Mouse (Mus musculus) kidney, postnatal 36 days (tissue): ENCODE measurements around the gene Il27.

Source experiments
- DNase-seq, 2 experiments: peaks; one replicate each; pipeline ENCODE4 v3.0.0; 2021 to 2022; ENCODE audit warnings: mixed read lengths in 2 of 2

Gene Il27

GRCm38 (mm10) chr7:126606611-126607010 lies 11.9 kb upstream of the Il27 start:
- DNase-seq = no peak

- no peak for DNase-seq
Measured at GRCm38 (mm10) chr7:126602650-126603049, 7.9 kb upstream of the Il27 start.

DNA sequence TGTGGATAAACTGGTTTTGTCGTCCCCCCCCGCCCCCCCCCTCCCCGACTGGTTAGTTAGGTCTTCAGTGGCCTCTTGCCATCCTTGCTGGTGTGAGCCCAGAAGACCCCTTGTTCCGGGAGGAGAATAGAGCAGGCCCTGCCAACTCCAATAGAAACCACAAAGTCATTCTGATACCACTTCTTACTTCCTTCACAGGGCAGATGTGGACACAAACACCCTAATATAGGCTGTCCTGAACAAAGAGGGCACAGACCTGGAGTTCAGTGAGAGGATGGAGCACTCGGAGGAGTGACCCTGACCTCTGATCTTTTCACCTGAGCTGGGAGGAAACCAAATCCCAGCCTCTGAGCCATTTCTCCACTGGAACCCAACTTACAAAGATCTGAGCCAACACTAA lies 7.2 kb upstream of the Il27 start:
- DNase-seq = no peak

DNA sequence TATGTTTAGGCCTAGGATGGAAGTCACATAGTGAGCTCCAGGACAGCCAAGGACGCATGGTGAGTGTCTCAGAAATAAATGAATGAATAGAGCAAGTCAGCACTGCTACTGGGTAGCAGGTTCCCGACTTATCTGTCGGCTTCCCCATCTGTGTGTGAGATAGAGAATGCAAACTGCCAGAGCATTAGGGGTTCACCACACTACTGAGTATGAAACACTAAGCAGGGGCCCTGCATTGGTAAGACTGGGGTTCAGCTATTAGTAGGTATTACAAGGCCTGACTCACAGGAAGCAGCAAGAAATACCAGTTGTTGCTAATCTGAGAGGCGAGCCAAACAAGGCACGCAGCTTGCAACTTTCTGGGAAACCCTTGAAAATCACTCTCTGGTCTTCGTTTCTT lies 4.2 kb upstream of the Il27 start:
- DNase-seq = no peak

DNA sequence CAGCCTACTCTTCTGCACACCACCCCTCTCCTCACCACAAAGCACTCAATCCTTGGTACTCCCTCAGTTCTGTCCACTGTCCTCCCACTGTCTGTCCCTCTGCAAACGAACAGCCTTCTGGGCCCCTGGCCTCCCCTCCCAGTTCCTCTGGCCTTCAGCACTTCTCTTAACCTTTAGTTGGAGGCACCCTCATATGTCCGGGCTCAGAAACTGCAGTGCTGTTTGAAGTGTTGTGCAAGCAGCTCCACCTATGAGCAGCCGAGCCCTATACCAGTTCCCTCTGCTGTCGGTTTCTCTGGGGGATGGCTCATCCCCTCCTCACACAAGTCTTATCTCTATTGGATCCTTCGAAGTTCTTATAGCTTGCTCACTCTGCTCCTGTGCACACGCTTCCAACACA lies 1.7 kb upstream of the Il27 start:
- DNase-seq = no peak

DNA sequence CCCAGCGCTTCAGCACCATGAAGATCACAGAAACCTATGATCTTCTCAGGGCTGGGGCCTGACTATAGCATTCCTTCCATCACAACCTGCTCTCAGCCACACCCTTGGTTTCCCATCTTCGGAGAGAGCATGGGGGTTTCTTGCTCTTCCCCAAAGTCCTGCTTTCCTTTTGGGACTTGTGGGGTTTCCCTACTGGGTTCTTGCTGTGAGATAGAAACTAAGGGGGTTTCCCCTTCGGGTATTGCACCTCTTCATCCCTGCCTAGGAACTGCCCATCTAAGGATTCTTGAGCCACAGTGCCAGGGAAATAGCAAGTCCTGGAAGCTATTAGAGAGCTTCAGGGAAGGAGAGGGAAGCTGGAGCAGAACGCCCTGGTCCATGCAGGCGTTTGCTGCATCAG lies 1.1 kb upstream of the Il27 start:
- no peak for DNase-seq

DNA sequence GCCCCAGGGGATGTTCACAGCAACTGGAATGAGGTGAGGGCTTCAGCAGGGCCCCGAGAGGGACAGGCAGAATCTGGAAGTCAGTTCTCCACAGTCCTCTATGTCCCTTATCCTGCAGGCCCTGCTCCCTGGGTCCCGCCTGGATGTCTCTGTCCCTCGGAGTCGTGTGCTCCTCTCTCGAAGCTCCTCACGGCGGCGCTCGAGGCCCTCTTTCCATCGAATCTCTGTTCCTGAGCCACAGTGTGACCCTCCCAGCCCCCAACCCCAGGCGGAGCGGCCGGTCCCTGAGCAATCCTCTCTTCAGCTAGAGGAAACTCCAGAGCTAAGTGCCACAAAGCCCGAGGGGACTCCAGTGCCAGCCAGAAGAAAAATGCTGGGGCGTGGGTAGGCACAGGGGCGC lies 7.0 kb downstream of the Il27 start:
- peak in 1 of 2 experiments; percentile 68 for DNase-seq

GRCm38 (mm10) chr7:126586839-126587238 lies 7.9 kb downstream of the Il27 start:
- peak; percentile 81 for DNase-seq

- no peak for DNase-seq
Measured at GRCm38 (mm10) chr7:126585717-126586116, 9.0 kb downstream of the Il27 start, which contains the start of gene Cln3. Gene Cln3, minus strand, starts transcription at chr7:126585817.

- DNase-seq = no peak
Measured at GRCm38 (mm10) chr7:126584506-126584977, 10.2 kb downstream of the Il27 start, which contains the start of gene Apobr. Gene Apobr, plus strand, starts transcription at chr7:126584942.

GRCm38 (mm10) chr7:126583761-126584160 lies 11.0 kb downstream of the Il27 start:
- DNase-seq = no peak

DNA sequence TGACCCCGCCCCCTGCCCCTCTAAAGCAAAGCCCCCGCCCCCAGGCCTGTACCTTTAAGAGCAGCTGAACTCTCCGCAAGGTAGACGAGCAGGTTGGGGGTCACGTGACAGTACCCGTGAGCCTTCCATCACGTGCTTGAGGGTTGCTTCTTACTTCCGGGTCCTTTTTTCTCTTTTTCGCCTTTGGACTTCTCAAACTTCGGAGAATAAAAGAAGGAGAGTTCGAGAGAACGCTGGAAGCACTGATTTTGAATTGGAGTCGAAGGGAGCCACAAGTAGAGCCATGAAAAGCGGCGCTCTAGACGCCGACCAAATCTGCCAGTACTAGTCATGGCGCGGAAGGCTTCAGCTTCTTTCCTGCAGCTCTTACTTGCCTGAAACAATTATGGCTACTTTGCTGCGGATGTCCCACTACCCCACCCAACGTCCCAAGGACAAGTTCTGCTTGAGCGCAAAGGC lies 11.5 kb downstream of the Il27 start:
- peak; percentile 94 to 96 for DNase-seq

DNA sequence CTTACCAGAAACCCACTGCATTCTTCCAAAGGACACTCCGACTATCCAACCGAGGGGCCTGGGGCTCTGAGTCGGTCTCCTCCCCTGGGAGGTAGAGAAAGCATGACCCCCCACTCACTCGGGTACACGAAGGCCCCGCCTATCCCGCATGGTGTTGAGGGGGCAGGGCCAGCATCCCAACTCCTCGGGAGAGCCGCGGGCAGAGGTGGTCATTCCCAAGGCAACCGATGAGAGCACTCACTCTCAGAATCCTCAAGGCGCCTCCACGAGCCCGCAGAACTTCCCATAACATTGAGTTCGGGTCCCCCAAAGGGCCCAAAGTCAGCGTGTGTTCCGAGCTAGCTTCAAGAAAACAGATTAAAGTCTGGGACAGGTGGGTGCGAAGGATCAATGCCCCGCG lies 12.0 kb downstream of the Il27 start:
- DNase-seq = peak; percentile 44 to 59

DNA sequence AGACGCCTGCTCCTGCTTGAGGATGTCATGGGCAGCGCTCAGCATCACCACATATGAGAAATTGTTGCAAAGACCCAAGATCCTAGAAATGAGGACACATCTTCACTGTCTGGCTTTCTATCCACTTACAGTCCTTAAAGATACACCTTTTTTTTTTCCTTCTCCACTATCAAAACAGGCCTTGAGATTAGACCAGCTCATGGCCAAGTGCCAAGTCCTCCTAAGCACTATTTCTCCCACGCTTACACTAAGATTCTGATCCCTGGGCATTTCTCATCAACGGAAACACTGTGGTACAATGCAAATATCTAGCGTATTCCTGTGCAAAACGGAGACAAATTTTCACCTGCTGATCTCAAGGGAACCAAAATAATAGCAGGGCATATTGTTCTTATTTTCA lies 13.1 kb downstream of the Il27 start:
- DNase-seq = no peak

- peak; percentile 74 to 88 for DNase-seq
Measured at GRCm38 (mm10) chr7:126579172-126579571, 15.6 kb downstream of the Il27 start.

- DNase-seq = peak; percentile 64 to 84
Measured at GRCm38 (mm10) chr7:126576946-126577345, 17.8 kb downstream of the Il27 start.

- DNase-seq = peak; percentile 90 to 94
Measured at GRCm38 (mm10) chr7:126566094-126566765, 28.5 kb downstream of the Il27 start, which contains the start of gene Eif3c. Gene Eif3c, minus strand, starts transcription at chr7:126566411.

- peak; percentile 33 to 43 for DNase-seq
Measured at GRCm38 (mm10) chr7:126565693-126566092, 29.0 kb downstream of the Il27 start.

DNA sequence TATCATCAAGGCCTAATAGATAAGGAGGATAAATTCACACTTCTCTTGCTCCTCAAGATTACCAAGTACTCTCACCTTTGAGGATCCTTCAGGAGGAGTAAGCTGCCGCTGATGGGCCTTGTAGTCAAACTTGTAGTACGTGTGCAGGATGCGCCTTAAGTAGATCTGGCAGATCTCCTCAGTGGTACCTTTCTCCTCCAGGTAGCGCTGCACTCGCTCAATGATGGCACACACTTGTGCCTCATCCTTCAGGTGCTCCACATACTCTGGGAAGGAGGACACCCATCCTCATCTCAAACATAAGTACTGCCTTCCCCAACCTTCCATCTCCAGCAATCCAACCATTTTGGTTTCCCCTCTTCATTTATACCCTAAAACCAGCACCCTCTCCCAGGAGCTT lies 38.1 kb downstream of the Il27 start:
- no peak for DNase-seq

GRCm38 (mm10) chr7:126554796-126555195 lies 39.9 kb downstream of the Il27 start:
- DNase-seq = peak; percentile 17 to 34

GRCm38 (mm10) chr7:126545631-126546030 lies 49.1 kb downstream of the Il27 start:
- no peak for DNase-seq

DNA sequence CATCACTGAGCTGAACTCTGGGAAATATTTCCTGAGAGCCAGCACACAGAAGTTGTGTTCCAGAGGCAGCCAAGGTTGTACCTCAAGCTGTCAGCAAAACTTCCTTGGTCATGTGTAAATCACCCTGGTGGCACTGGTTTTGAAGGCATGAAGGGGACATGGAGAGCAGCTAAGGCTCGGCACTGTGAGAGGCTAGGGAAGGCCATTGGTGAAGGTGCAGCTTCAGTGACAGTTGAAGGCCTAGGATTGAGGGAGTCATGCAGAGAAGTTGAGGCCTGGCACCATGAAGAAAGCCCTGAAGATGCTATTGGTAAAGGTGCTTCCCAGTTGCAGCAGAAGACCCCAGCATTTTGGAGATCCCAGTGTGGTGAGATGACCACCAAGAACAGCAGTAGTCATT lies 53.1 kb downstream of the Il27 start:
- no peak for DNase-seq
